Mouse (Mus musculus) CH12F3 (cell line): ENCODE data around the gene Srp14.

Experiments used
- in situ Hi-C: fragments of 300-500 bp; cut with MboI; formaldehyde crosslinking; loops from 2 replicates; pipeline ENCODE4 v1.14.3; 2020; ENCODE audit warnings: low sequenced_read_pairs

Srp14 gene

DNA sequence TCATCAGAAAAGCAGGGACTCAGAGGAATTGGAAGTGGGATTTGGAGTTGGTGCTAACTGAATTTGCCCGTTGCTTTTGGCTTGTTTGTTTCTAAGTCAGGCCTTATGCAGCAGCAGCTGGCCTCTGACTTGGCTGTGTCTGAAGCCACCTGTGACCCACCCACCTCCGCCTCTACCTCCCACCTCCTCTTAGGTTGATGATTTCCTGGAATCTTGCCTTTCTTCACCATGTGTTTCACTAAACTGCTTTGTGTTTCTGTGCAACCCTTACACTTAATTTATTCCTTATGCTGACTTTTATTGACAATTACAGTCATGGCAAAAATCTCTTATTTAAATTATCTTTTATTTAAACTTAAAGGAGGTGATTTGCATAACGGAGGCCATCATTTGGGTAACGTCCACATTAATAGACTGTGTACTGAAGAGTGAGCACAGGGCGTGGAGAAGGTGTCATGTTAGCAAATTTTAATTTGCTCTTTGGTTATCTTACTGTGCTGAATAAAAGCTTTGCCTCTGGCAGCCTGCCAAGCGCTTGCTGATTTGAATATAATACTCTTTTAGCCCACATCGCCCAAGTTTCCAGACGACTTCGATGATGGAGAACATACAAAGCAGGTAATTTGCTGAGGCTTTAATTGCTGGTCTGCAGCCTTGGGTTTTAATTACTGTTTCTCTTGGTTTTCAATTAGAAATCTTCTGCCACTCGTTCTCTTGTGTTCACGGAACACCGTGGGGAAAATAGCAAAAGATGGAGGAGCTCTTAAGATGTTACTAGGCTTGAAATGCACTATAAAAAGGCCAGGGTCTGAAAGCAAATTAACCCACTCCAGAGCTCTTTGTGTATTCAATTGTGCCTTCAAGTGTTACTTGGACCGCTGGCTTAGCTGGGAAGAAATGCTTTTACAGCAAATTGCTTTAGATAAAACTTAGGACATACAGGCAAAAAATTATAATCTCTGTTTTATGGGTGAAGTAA is 33.5 kb downstream of the Srp14 start:
- in situ Hi-C loops, result no loop called here

DNA sequence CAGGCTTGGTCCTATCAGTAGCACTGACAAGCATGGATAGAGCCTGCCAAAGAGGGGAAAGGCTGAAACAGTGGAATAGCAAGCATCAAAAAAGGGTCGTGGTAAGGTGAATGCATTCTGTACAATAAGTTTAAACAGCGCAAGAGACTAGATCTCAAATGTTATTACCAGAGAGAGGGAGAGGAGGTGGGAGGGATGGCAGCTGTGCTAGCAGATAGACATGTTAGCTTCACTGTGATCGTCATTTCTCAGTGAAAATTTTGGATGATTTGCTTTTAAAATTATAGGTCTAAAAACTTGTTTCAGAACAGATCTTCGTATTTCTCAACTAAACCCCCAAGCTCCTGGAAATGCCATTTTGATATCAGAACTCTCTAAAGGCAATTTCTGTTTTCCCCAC is 36.8 kb downstream of the Srp14 start:
- in situ Hi-C loops, result no loop called here

DNA sequence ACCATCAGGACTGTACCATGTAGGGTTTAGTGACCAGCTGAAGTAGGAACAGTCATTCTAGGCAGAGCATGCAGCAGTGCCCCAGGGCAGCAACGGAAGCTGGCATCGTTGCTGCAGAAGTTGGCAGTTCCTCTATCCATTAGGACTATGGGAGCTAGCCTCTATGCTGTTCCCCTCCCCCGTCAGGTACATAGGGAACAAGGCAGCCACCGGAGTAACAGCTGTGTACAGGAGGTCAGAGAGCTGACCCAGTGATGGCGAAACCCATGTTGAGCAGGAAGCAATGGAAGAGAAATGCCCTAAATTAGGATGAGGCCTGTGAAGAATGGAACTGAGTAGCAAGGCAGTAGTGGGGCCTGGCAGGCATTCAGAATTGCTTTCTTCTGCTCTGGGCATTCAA is 37.3 kb downstream of the Srp14 start:
- in situ Hi-C loops, result no loop called here

DNA sequence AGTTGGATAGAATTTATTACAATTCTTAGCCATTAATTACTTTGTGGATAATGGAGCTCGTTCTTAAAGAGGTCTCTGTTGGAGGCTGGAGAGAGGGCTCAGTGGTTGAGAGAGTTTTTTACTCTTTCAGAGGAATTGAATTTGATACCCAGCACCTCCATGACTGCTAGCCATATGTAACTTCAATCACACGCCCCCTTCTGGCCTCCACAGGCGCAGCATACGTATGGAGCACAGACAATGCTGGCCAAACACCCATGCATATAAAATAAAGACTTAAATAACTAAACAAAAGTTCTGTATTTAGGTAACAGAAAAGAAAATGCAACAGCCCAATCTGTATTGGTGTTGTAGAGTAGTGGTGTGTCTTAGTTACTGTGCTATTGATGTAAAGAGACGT is 47.9 kb downstream of the Srp14 start:
- in situ Hi-C loops, result no loop called here

DNA sequence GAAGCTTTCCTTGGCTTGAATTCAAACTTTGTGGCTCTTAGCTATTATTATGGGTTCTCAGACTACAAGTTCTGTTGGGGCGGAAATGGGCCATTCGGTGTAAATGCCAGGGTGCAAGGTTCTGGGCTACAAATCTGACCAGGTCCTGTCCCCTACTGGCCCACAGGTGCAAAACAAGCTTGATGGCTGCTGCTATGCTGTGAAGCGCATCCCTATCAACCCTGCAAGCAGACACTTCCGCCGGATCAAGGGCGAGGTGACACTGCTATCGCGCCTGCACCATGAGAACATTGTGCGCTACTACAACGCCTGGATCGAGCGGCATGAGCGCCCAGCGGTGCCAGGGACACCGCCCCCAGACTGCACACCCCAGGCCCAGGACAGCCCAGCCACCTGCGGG is 48.9 kb downstream of the Srp14 start:
- in situ Hi-C loops, result no loop called here

DNA sequence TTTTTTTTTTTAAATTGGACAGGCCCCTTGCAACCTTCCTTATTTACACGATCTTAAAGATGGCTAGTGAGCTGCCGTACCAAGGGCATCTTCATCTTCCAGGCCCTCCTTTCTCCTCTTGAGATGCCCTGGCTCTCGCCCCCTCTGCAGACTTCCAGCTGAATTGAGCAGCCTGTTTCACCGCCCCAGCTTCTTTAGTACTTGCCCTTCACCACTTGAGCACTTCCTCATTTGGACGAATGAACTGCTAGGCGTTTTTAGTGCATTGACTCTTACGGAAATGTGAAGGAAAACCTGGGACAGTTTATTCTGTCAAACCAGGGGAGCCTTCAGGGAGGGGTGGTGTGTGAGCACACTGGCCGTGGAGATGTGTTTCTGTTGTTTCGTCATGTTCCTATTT is 50.2 kb downstream of the Srp14 start:
- in situ Hi-C loops, result no loop called here

DNA sequence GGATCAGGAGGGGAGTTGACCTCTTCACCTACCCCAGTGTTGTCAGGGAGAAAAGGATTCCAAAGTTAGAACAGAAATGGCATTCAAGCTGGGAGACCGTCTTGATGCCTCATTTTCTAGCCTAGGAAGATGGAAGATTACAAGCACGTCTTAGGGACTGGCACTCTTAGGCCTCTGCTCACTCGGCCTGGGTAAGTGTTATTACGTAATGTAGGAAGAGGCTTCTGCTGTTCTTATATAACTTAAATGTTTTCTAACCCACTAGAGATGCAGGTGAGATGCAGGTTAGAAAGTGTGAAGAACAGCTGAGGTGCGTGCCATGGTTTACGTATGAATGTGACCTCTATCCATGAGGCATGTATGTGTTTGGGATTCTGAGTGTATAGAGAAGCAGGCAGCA is 51.2 kb downstream of the Srp14 start:
- in situ Hi-C loops, result no loop called here
